Mouse (Mus musculus) myocyte (in vitro differentiated cells): ENCODE data around the gene Slc7a6. TPM values are rescaled to one million over a fixed set of nuclear protein-coding genes. Genes with fewer than 3 reads are reported as not detected.

Experiments used
- H3K27me3 ChIP-seq: one replicate; pipeline ENCODE4 v1.6.1; 2011; ENCODE audit not compliant: control insufficient read depth, insufficient read depth, insufficient read length
- H3K36me3 ChIP-seq: one replicate; pipeline ENCODE4 v1.6.1; 2011; ENCODE audit not compliant: control insufficient read depth, insufficient read depth
- H3K4me2 ChIP-seq: one replicate; pipeline ENCODE4 v1.6.1; 2011; ENCODE audit warnings: low read depth, control low read depth
- H3K4me3 ChIP-seq: one replicate; pipeline ENCODE4 v1.5.1; 2011; ENCODE audit warnings: mild to moderate bottlenecking, control low read depth, moderate library complexity
- H3K79me2 ChIP-seq: one replicate; pipeline ENCODE4 v1.6.1; 2011; ENCODE audit not compliant: control insufficient read depth, insufficient read depth
- H3ac ChIP-seq: one replicate; pipeline ENCODE4 v1.6.1; 2011; ENCODE audit not compliant: control insufficient read depth, insufficient read length
- CEBPB ChIP-seq: IDR thresholded peaks from 2 replicates; pipeline ENCODE4 v1.6.1; 2011; ENCODE audit warnings: mild to moderate bottlenecking, moderate library complexity; ENCODE audit not compliant: poor library complexity, insufficient read depth, severe bottlenecking
- E2F4 ChIP-seq: IDR thresholded peaks from one replicate; pipeline ENCODE4 v1.6.1; 2011; ENCODE audit warnings: mild to moderate bottlenecking, control low read depth, moderate library complexity; ENCODE audit not compliant: insufficient read depth
- MAX ChIP-seq: IDR thresholded peaks from one replicate; pipeline ENCODE4 v1.6.1; 2011; ENCODE audit warnings: low read depth, mild to moderate bottlenecking, control low read depth
- MYOD1 ChIP-seq, 3 experiments: IDR thresholded peaks; one replicate each; pipeline ENCODE4 v1.6.1; 2011; ENCODE audit warnings: control low read depth in 2 of 3, low read depth in 2 of 3, mild to moderate bottlenecking in 2 of 3, moderate library complexity in 1 of 3; ENCODE audit not compliant: insufficient read length in 2 of 3, control insufficient read depth in 1 of 3
- MYOG ChIP-seq, 3 experiments: IDR thresholded peaks; one replicate each; pipeline ENCODE4 v1.6.1; 2011; ENCODE audit warnings: control low read depth in 2 of 3, low read depth in 2 of 3, mild to moderate bottlenecking in 2 of 3; ENCODE audit not compliant: insufficient read length in 2 of 3, control insufficient read depth in 1 of 3, insufficient read depth in 1 of 3
- POLR2A ChIP-seq: IDR thresholded peaks from one replicate; pipeline ENCODE4 v1.6.1; 2011; ENCODE audit warnings: low read depth, mild to moderate bottlenecking, control low read depth, moderate library complexity; ENCODE audit not compliant: insufficient read length
- POLR2AphosphoS2 ChIP-seq: IDR thresholded peaks from one replicate; pipeline ENCODE4 v1.6.1; 2011; ENCODE audit warnings: low read depth, control low read depth; ENCODE audit not compliant: insufficient read length
- REST ChIP-seq: IDR thresholded peaks from one replicate; pipeline ENCODE4 v1.6.1; 2011; ENCODE audit warnings: mild to moderate bottlenecking, control low read depth, moderate library complexity; ENCODE audit not compliant: insufficient read depth, insufficient read length
- SRF ChIP-seq: IDR thresholded peaks from one replicate; pipeline ENCODE4 v1.6.1; 2011; ENCODE audit warnings: low read depth; ENCODE audit not compliant: control insufficient read depth, insufficient read length
- TCF12 ChIP-seq: IDR thresholded peaks from one replicate; pipeline ENCODE4 v1.6.1; 2011; ENCODE audit warnings: mild to moderate bottlenecking, control low read depth; ENCODE audit not compliant: poor library complexity, insufficient read depth, severe bottlenecking
- TCF3 ChIP-seq: IDR thresholded peaks from one replicate; pipeline ENCODE4 v1.6.1; 2011; ENCODE audit warnings: low read depth, control low read depth; ENCODE audit not compliant: insufficient read length
- USF1 ChIP-seq: IDR thresholded peaks from one replicate; pipeline ENCODE4 v1.6.1; 2011; ENCODE audit warnings: low read depth, mild to moderate bottlenecking, control low read depth, moderate library complexity
- polyA plus RNA-seq: library from polyadenylated mRNA; unstranded; fragments of >200 nt; fragmentation: generic; extraction: Trizol; gene quantifications from one replicate; pipeline ENCODE4 v1.2.1, GENCODE M21; 2012; ENCODE audit warnings: missing spikeins

Slc7a6 gene
- polyA plus RNA-seq, 1 experiment = 12.8 TPM

- no peak overlapping the region for H3K4me2 ChIP-seq
- no peak overlapping the region for H3K4me3 ChIP-seq
- TF ChIP-seq MYOD1 (IDR thresholded peaks at IDR 0.05; ENCODE audit: control insufficient read depth in 1 of 3, insufficient read length in 2 of 3, low read depth in 2 of 3) (no peak), MYOG (IDR thresholded peaks at IDR 0.05; ENCODE audit: control insufficient read depth in 1 of 3, insufficient read depth in 1 of 3, insufficient read length in 2 of 3, low read depth in 2 of 3) (no peak), E2F4 (no peak), SRF (no peak), POLR2A (no peak), TCF3 (no peak), CEBPB (no peak), POLR2AphosphoS2 (no peak)
- H3K27me3 ChIP-seq = no peaks in the 10 kb centered on the region
- peaks cover 12% of the 10 kb centered on the region for H3K79me2 ChIP-seq
- no peaks in the 10 kb centered on the region for H3K36me3 ChIP-seq
- H3ac ChIP-seq = no peak overlapping the region
Measured at GRCm38 (mm10) chr8:106147868-106148565, 20.6 kb upstream of the Slc7a6 start.

GRCm38 (mm10) chr8:106149025-106149424 is 19.6 kb upstream of the Slc7a6 start:
- TF ChIP-seq TCF12 = no peak
- TF ChIP-seq MYOG (IDR thresholded peaks at IDR 0.05; ENCODE audit: control insufficient read depth in 1 of 3, insufficient read depth in 1 of 3, insufficient read length in 2 of 3, low read depth in 2 of 3) = no peak
- no peak for TF ChIP-seq USF1
- TF ChIP-seq REST = no peak
- no peak for TF ChIP-seq TCF3
- Histone ChIP-seq H3K4me3 (peak overlapping the region; percentile 68), H3ac (no peak overlapping the region), H3K36me3 (no peaks in the 10 kb centered on the region), H3K4me2 (no peak overlapping the region), H3K27me3 (no peaks in the 10 kb centered on the region), H3K79me2 (peaks cover 12% of the 10 kb centered on the region)

- no peaks in the 10 kb centered on the region for H3K36me3 ChIP-seq
- peak within 1 kb of the TSS; percentile 100 for H3K4me2 ChIP-seq
- peak within 1 kb of the TSS; percentile 68 for H3K4me3 ChIP-seq
- peaks cover 12% of the 10 kb centered on the region for H3K79me2 ChIP-seq
- H3ac ChIP-seq = peak within 1 kb of the TSS; percentile 0
- TF ChIP-seq POLR2A = peak; percentile 84
- TF ChIP-seq MYOD1 (IDR thresholded peaks at IDR 0.05; ENCODE audit: control insufficient read depth in 1 of 3, insufficient read length in 2 of 3, low read depth in 2 of 3) = peak; percentile 46 to 93 (median 93)
- TF ChIP-seq MAX = no peak
- TF ChIP-seq TCF3 = peak; percentile 56
- TF ChIP-seq E2F4 = no peak
- peak; percentile 86 for TF ChIP-seq POLR2AphosphoS2
- TF ChIP-seq MYOG (IDR thresholded peaks at IDR 0.05; ENCODE audit: control insufficient read depth in 1 of 3, insufficient read depth in 1 of 3, insufficient read length in 2 of 3, low read depth in 2 of 3) = peak; percentile 76 to 96 (median 92)
- TF ChIP-seq SRF = peak; percentile 49
- no peak for TF ChIP-seq CEBPB
- no peak for TF ChIP-seq USF1
- TF ChIP-seq REST = no peak
- peak; percentile 51 for TF ChIP-seq TCF12
- H3K27me3 ChIP-seq = no peaks in the 10 kb centered on the region
Measured at GRCm38 (mm10) chr8:106149801-106150652, 18.6 kb upstream of the Slc7a6 start, which contains the start of gene Pla2g15. Gene Pla2g15 (plus strand): TSS chr8:106150399.

GRCm38 (mm10) chr8:106150653-106151000 is 18.0 kb upstream of the Slc7a6 start:
- H3K79me2 ChIP-seq = peaks cover 12% of the 10 kb centered on the region
- H3ac ChIP-seq = peak overlapping the region; percentile 0
- H3K36me3 ChIP-seq = peaks cover 2% of the 10 kb centered on the region
- peak overlapping the region; percentile 80 for H3K4me2 ChIP-seq
- TF ChIP-seq USF1 (no peak), TCF3 (no peak), SRF (no peak), E2F4 (no peak), POLR2AphosphoS2 (no peak), MAX (no peak), MYOD1 (IDR thresholded peaks at IDR 0.05; ENCODE audit: control insufficient read depth in 1 of 3, insufficient read length in 2 of 3, low read depth in 2 of 3) (no peak), REST (no peak), POLR2A (no peak), MYOG (IDR thresholded peaks at IDR 0.05; ENCODE audit: control insufficient read depth in 1 of 3, insufficient read depth in 1 of 3, insufficient read length in 2 of 3, low read depth in 2 of 3) (no peak), TCF12 (no peak), CEBPB (no peak)
- H3K27me3 ChIP-seq = no peaks in the 10 kb centered on the region
- peak overlapping the region; percentile 68 for H3K4me3 ChIP-seq
